Mouse (Mus musculus): ENCODE measurements around the gene Faap100.

Faap100 gene

DNA sequence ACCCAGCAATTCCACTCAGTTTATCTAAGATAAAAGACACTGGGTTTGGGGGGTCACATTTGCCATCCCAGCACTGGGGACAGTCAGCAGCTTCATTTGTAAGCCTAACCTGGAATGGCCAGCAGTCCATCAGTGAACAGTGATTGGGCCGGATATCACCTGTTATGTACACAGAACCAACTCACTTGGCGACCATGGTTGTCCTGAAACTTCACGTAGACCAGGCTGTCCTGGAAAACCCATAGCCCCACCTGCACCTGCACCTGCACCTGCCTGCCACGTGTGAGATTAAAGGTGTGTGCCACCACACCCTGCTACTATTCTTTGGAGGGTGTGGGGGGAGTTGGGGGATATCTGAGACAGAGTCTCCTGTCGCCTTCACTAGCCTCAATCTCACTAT is 59.3 kb downstream of the Faap100 start:
- peak in 1 of 2 experiments; percentile 24 for DNase-seq
